Mouse (Mus musculus) kidney, postnatal 0 days (tissue): ENCODE results near the gene Galnt4. TPM values are rescaled to one million over a fixed set of nuclear protein-coding genes. Genes with fewer than 3 reads are reported as not detected.

Source experiments
- ATAC-seq: fragments of 200-750 bp; cut with Nextera tagmentation; replicated peaks from 2 replicates; pipeline ENCODE4 v1.8.0; 2017; ENCODE audit warnings: low read depth, moderate number of reproducible peaks, moderate TSS enrichment, moderate library complexity; ENCODE audit not compliant: low FRiP score
- DNase-seq: peaks from one replicate; pipeline ENCODE4 v3.0.0-alpha.2; 2016; ENCODE audit warnings: low spot score
- H3K27ac ChIP-seq: fragments of 300-500 bp; sonication (generic); 2 replicates; pipeline ENCODE4 v1.5.1; 2014; ENCODE audit warnings: mild to moderate bottlenecking
- H3K27me3 ChIP-seq: fragments of 300-500 bp; sonication (generic); 2 replicates; pipeline ENCODE4 v1.6.1; 2014; ENCODE audit warnings: low read length, mixed read lengths; ENCODE audit not compliant: insufficient read depth
- H3K36me3 ChIP-seq: fragments of 300-500 bp; sonication (generic); 2 replicates; pipeline ENCODE4 v1.6.1; 2014; ENCODE audit warnings: low read length, mixed read lengths; ENCODE audit not compliant: insufficient read depth
- H3K4me1 ChIP-seq: fragments of 300-500 bp; sonication (generic); replicated peaks from 2 replicates; pipeline ENCODE4 v1.6.1; 2014; ENCODE audit warnings: antibody characterized with exemption, low read length, mixed read lengths; ENCODE audit not compliant: insufficient read depth
- H3K4me2 ChIP-seq: fragments of 300-500 bp; sonication (generic); 2 replicates; pipeline ENCODE4 v1.6.1; 2014; ENCODE audit warnings: mild to moderate bottlenecking, low read length, moderate library complexity, mixed read lengths
- H3K4me3 ChIP-seq: fragments of 300-500 bp; sonication (generic); replicated peaks from 2 replicates; pipeline ENCODE4 v1.5.1; 2014; ENCODE audit warnings: low read depth, low read length
- H3K9ac ChIP-seq: fragments of 300-500 bp; sonication (generic); 2 replicates; pipeline ENCODE4 v1.6.1; 2014; ENCODE audit warnings: low read depth, low read length
- H3K9me3 ChIP-seq: fragments of 300-500 bp; sonication (generic); replicated peaks from 2 replicates; pipeline ENCODE4 v1.6.1; 2016; ENCODE audit warnings: low read length, inconsistent platforms, mixed read lengths
- CTCF ChIP-seq: IDR thresholded peaks from 2 replicates; pipeline ENCODE4 v1.5.1; 2016; ENCODE audit warnings: antibody characterized with exemption, low read depth, mild to moderate bottlenecking, moderate library complexity
- WGBS: fragments of 180-500 bp; shearing (Covaris S2); extraction: QIAGEN DNeasy Blood & Tissue Kit; methylation state at CpG from one replicate; pipeline ENCODE4 v1.1.7; 2014; 5-methylcytosine and 5-hydroxymethylcytosine counted together
- polyA plus RNA-seq: library from polyadenylated mRNA; unstranded; fragments of >200 nt; fragmentation: Nextera tagmentation; extraction: Ambion mirVana; gene quantifications from 2 replicates; pipeline ENCODE4 v1.2.1, GENCODE M21; 2015

The Galnt4 gene
- polyA plus RNA-seq, 1 experiment from 2014 or later, result 9.7 TPM

DNA sequence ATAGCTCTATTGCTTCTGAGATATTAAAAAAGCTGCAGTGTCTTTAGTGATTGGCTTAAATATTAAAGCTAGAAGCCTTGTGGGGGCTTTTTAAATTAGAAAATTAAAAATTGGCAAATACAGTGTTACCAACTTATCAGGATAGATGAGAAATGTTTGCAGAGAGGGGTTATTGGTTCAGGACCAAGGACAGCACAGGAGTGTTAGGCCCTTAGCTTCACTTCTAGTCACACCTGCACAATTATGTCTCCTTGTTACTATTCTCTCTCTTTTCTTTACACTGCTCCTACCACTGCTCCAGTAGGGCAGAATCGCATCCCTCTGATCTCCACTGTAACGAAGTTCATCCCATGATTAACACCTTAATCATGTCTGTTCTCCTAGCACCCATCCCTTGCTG is 12.8 kb upstream of the Galnt4 start:
- H3K27ac ChIP-seq, result no peak overlapping the region
- no peak for TF ChIP-seq CTCF

DNA sequence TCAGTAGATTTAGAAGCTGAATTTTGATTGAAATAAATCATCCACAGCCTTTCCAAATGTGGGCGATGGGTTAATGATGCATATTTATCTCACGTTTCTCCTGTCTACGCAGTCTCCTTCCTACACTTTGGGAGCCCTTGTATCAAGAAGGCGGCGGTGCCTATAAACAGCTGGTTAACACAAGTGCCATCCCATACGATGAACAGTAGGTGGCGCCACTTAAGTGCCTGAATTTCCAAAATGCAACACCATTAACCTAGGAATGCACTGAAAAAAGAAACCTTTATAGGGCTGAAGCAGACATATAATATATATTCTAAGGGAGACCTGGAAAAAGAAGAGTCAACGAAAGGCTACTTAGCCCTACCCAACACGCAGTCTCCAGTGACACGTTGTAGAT is 10.6 kb upstream of the Galnt4 start:
- WGBS, result 58% methylated on average over 10 of the region's 10 CpGs
- no peak for ATAC-seq
- Histone ChIP-seq H3K27me3 (no peaks in the 10 kb centered on the region), H3K27ac (no peak overlapping the region), H3K4me3 (no peak overlapping the region), H3K36me3 (no peaks in the 10 kb centered on the region), H3K9me3 (no peaks in the 10 kb centered on the region), H3K4me2 (no peak overlapping the region), H3K4me1 (no peaks in the 10 kb centered on the region), H3K9ac (no peak overlapping the region)
- DNase-seq, result peak; percentile 58
- peak; percentile 69 for TF ChIP-seq CTCF

More for the DNA sequence above, 12.8 kb upstream of the Galnt4 start:
- Histone ChIP-seq H3K4me3 (no peak overlapping the region), H3K9me3 (no peaks in the 10 kb centered on the region), H3K27me3 (no peaks in the 10 kb centered on the region), H3K36me3 (no peaks in the 10 kb centered on the region), H3K4me1 (no peaks in the 10 kb centered on the region), H3K9ac (no peak overlapping the region), H3K4me2 (no peak overlapping the region)
- peak; percentile 49 for DNase-seq
- 87% methylated on average over 2 of the region's 2 CpGs for WGBS
- no peak for ATAC-seq

DNA sequence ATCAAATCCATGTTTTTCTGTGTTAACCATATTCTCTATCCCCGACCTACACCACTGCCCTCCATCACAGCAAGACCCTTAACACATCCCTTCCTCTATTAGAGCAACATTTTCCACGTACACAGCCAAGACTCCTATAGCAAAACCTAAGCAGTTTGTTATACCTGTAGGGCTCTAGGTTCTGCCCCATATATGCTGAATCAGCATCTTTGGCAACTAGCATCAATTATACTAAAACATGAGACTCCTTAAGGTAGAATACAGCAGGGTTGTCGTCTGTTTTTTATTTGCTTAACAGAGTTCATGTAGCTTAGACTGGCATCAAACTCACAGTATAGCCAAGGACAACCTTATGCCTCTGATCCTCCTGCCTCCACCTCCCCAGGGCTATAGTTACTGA is 2.4 kb upstream of the Galnt4 start:
- no peak overlapping the region for H3K4me2 ChIP-seq
- 84% methylated on average over 3 of the region's 3 CpGs for WGBS
- H3K9me3 ChIP-seq, result no peaks in the 10 kb centered on the region
- H3K4me1 ChIP-seq, result 0 out of 2 replicates have a peak, but pooled peaks cover 6% of the 10 kb centered on the region
- peaks cover 5% of the 10 kb centered on the region for H3K36me3 ChIP-seq
- no peak for TF ChIP-seq CTCF
- DNase-seq (no peak), ATAC-seq (no peak)
- H3K9ac ChIP-seq, result no peak overlapping the region
- no peak overlapping the region for H3K27ac ChIP-seq
- H3K4me3 ChIP-seq, result no peak overlapping the region
- no peaks in the 10 kb centered on the region for H3K27me3 ChIP-seq

DNA sequence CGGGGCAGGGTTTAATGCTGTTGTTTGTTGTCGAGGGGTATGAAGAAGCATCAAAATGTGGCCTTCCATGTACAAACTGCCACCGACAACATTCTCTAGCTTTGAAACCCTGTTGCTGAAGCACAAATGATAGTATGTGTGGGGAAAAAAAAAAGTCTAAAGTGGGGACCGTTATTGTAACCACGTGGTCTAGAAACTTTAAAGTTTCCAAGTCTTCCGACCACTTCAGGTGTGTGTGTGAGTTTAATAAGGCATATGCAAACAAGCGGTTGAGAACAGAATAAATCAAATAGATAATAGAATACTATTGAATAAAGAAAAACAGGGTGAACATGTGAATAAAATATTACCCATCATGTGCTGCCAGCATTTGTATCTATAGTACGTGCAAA is 1.7 kb upstream of the Galnt4 start:
- TF ChIP-seq CTCF, result no peak
- H3K36me3 ChIP-seq, result peaks cover 5% of the 10 kb centered on the region
- H3K27me3 ChIP-seq, result no peaks in the 10 kb centered on the region
- peak overlapping the region; percentile 85; the same call in 1 of the 2 replicates for H3K9ac ChIP-seq
- H3K4me1 ChIP-seq, result 0 out of 2 replicates have a peak, but pooled peaks cover 6% of the 10 kb centered on the region
- DNase-seq (no peak), ATAC-seq (no peak)
- 33% methylated on average over 8 of the region's 8 CpGs for WGBS
- peak overlapping the region; percentile 98 for H3K4me2 ChIP-seq
- H3K27ac ChIP-seq, result no peak overlapping the region
- peak overlapping the region; percentile 100 for H3K4me3 ChIP-seq
- no peaks in the 10 kb centered on the region for H3K9me3 ChIP-seq

DNA sequence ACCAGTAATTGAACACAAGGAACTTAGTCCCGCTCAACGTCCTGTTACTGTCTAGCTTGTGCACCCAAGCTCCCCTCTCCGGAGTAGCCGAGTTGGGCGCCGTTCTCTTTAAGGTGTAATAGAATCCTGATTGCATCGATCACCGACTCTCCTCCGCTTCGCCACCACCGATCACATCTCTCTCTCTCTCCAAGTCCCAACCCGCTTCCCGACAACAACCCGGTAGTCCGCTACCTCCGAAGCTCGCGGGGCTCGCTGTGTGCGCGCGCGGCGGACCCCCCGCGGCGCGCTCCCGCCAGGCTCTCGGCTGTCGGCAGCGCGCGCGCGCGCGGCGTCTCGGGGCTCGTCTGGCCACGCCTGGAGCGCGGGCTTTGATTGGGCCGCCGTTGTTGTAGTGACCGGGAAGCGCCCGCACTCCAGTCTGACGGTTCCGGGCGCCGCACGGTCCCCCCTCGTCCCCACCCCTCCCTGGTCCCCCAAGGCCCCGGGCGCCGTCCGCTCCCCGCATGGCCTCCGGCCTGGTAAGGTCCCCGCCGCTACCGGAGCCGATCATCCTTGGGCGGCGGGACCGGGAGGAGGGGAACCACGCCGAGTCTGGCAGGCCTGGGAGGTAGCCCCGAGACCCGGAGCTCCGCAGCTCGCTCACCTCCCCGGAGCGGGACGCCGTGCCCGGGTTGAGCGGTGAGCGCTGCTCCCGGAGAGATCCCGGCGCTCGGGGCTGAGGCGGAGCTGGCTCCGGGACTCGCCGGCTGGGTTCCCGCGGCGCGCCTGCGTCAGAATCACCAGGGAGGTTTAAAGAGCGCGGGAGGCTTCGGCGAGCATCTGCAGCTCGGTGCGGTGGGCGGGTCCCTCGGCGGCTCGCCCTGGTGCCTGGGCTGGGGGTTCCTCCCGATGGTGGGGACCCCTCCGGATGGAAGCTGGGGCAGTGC is 992 bp upstream of the Galnt4 start, which contains the start of gene Poc1b:
TSS of gene Poc1b (plus strand) at position 334 of the 929 bp plus-strand sequence.
- peaks cover 5% of the 10 kb centered on the region for H3K36me3 ChIP-seq
- no peak for TF ChIP-seq CTCF
- no peaks in the 10 kb centered on the region for H3K9me3 ChIP-seq
- under 1% methylated on average over 103 of the region's 106 CpGs for WGBS
- H3K4me3 ChIP-seq, result peak within 1 kb of the TSS; percentile 100
- peak within 1 kb of the TSS; percentile 98 for H3K4me2 ChIP-seq
- peak within 1 kb of the TSS; percentile 85 for H3K9ac ChIP-seq
- H3K27me3 ChIP-seq, result no peaks in the 10 kb centered on the region
- peak; percentile 92 for DNase-seq
- H3K27ac ChIP-seq, result peak within 1 kb of the TSS; percentile 82
- peak; percentile 90 for ATAC-seq
- H3K4me1 ChIP-seq, result 0 out of 2 replicates have a peak, but pooled peaks cover 6% of the 10 kb centered on the region

DNA sequence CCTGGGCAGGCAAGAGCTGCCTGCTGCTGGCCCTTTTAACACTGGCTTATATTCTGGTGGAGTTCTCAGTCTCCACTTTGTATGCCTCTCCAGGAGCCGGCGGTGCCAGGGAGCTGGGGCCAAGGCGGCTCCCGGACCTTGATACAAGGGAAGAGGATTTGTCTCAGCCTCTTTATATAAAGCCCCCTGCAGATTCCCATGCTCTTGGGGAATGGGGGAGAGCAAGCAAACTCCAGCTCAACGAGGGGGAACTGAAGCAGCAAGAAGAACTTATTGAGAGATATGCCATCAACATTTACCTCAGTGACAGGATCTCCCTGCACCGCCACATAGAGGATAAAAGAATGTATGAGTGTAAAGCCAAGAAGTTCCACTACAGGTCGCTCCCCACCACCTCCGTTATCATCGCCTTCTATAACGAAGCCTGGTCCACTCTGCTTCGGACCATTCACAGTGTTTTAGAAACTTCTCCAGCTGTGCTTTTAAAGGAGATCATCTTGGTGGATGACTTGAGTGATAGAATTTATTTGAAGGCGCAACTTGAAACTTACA is 548 bp downstream of the Galnt4 start:
- H3K27ac ChIP-seq, result peak overlapping the region; percentile 82; the same call in 1 of the 2 replicates
- H3K4me3 ChIP-seq, result peak overlapping the region; percentile 100
- H3K27me3 ChIP-seq, result no peaks in the 10 kb centered on the region
- 37% methylated on average over 12 of the region's 12 CpGs for WGBS
- TF ChIP-seq CTCF, result peak; percentile 43
- peaks cover 5% of the 10 kb centered on the region for H3K36me3 ChIP-seq
- ATAC-seq, result no peak
- H3K9me3 ChIP-seq, result no peaks in the 10 kb centered on the region
- peak overlapping the region; percentile 98 for H3K4me2 ChIP-seq
- H3K9ac ChIP-seq, result peak overlapping the region; percentile 85
- peak; percentile 31 for DNase-seq
- H3K4me1 ChIP-seq, result peaks cover 7% of the 10 kb centered on the region; the same call in 1 of the 2 replicates
